Mouse (Mus musculus): ENCODE measurements around the gene Cd3d. TPM values are rescaled to one million over a fixed set of nuclear protein-coding genes. Genes with fewer than 3 reads are reported as not detected.

Gene Cd3d
- total RNA-seq, 2 experiments from 2014 or later: not detected

- intact Hi-C loops (cut with DNase I): no loop called here
- no peak for DNase-seq (ENCODE audit: low spot score in 2 of 2)
These were observed 5.4 kb downstream of the Cd3d start for GRCm38 (mm10) chr9:44986976-44987375.

- intact Hi-C loops (cut with DNase I): no loop called here
- no peak for DNase-seq (ENCODE audit: low spot score in 2 of 2)
These were observed 10.2 kb downstream of the Cd3d start for GRCm38 (mm10) chr9:44991821-44992220.

GRCm38 (mm10) chr9:44992271-44992670, 10.7 kb downstream of the Cd3d start:
- DNase-seq (ENCODE audit: low spot score in 2 of 2): no peak
- intact Hi-C loops (cut with DNase I): no loop called here

GRCm38 (mm10) chr9:44993268-44993667, 11.7 kb downstream of the Cd3d start:
- no peak for DNase-seq (ENCODE audit: low spot score in 2 of 2)
- intact Hi-C loops (cut with DNase I): no loop called here

- intact Hi-C loops (cut with DNase I): no loop called here
- DNase-seq (ENCODE audit: low spot score in 2 of 2): no peak
These were observed 13.4 kb downstream of the Cd3d start for GRCm38 (mm10) chr9:44994962-44995361.

GRCm38 (mm10) chr9:44996590-44996989, 15.0 kb downstream of the Cd3d start:
- no peak for DNase-seq (ENCODE audit: low spot score in 2 of 2)
- intact Hi-C loops (cut with DNase I): no loop called here

GRCm38 (mm10) chr9:44998138-44998537, 16.6 kb downstream of the Cd3d start:
- intact Hi-C loops (cut with DNase I): no loop called here

GRCm38 (mm10) chr9:44999171-44999570, 17.6 kb downstream of the Cd3d start:
- intact Hi-C loops (cut with DNase I): no loop called here
- DNase-seq (ENCODE audit: low spot score in 2 of 2): no peak

More at GRCm38 (mm10) chr9:44998138-44998537, 16.6 kb downstream of the Cd3d start:
- no peak for DNase-seq (ENCODE audit: low spot score in 2 of 2)

- no peak for DNase-seq (ENCODE audit: low spot score in 2 of 2)
- intact Hi-C loops (cut with DNase I): no loop called here
These were observed 18.2 kb downstream of the Cd3d start for GRCm38 (mm10) chr9:44999776-45000175.

- intact Hi-C loops (cut with DNase I): no loop called here
- DNase-seq (ENCODE audit: low spot score in 2 of 2): no peak
These were observed 18.7 kb downstream of the Cd3d start for GRCm38 (mm10) chr9:45000249-45000648.

GRCm38 (mm10) chr9:45007404-45007803, 25.8 kb downstream of the Cd3d start:
- intact Hi-C loops (cut with DNase I): no loop called here
- no peak for DNase-seq (ENCODE audit: low spot score in 2 of 2)

- no peak for DNase-seq (ENCODE audit: low spot score in 2 of 2)
- intact Hi-C loops (cut with DNase I): no loop called here
These were observed 26.8 kb downstream of the Cd3d start for GRCm38 (mm10) chr9:45008342-45008741.

GRCm38 (mm10) chr9:45009180-45010078, 27.8 kb downstream of the Cd3d start, which contains the start of gene Cd3e:
Gene Cd3e (minus strand): TSS chr9:45009627.
- no peak for DNase-seq (ENCODE audit: low spot score in 2 of 2)
- intact Hi-C loops (cut with DNase I): no loop called here

GRCm38 (mm10) chr9:45010461-45010860, 28.9 kb downstream of the Cd3d start:
- intact Hi-C loops (cut with DNase I): no loop called here
- DNase-seq (ENCODE audit: low spot score in 2 of 2): no peak

- no peak for DNase-seq (ENCODE audit: low spot score in 2 of 2)
- intact Hi-C loops (cut with DNase I): no loop called here
These were observed 29.7 kb downstream of the Cd3d start for GRCm38 (mm10) chr9:45011291-45011690.

- DNase-seq (ENCODE audit: low spot score in 2 of 2): no peak
- intact Hi-C loops (cut with DNase I): no loop called here
These were observed 33.3 kb downstream of the Cd3d start for GRCm38 (mm10) chr9:45014879-45015278.

GRCm38 (mm10) chr9:45015841-45016240, 34.3 kb downstream of the Cd3d start:
- no peak for DNase-seq (ENCODE audit: low spot score in 2 of 2)
- intact Hi-C loops (cut with DNase I): no loop called here

- DNase-seq (ENCODE audit: low spot score in 2 of 2): peak; percentile 42
- intact Hi-C loops (cut with DNase I): no loop called here
These were observed 36.4 kb downstream of the Cd3d start for GRCm38 (mm10) chr9:45018031-45018430.

GRCm38 (mm10) chr9:45022800-45023199, 41.2 kb downstream of the Cd3d start:
- peak; percentile 52 to 72 for DNase-seq (ENCODE audit: low spot score in 2 of 2)
- intact Hi-C loops (cut with DNase I): loop anchor here (2.0 kb wide), 1 partner anchor 124 kb away; no protein-coding TSS in a partner anchor

GRCm38 (mm10) chr9:45023638-45024037, 42.1 kb downstream of the Cd3d start:
- DNase-seq (ENCODE audit: low spot score in 2 of 2): no peak
- intact Hi-C loops (cut with DNase I): loop anchor here (2.0 kb wide), 1 partner anchor 123 kb away; no protein-coding TSS in a partner anchor

GRCm38 (mm10) chr9:45024187-45024586, 42.6 kb downstream of the Cd3d start:
- intact Hi-C loops (cut with DNase I): no loop called here
- DNase-seq (ENCODE audit: low spot score in 2 of 2): no peak

Measured in left cerebral cortex, postnatal 14 days (tissue).